Mouse (Mus musculus) embryonic facial prominence, embryonic 14.5 days (tissue): ENCODE measurements around the gene Ampd2. TPM values are rescaled to one million over a fixed set of nuclear protein-coding genes. Genes with fewer than 3 reads are reported as not detected.

Source experiments
- ATAC-seq: fragments of 200-750 bp; cut with Nextera tagmentation; 2 replicates; pipeline ENCODE4 v1.8.0; 2017; ENCODE audit warnings: low read depth, moderate number of reproducible peaks, moderate TSS enrichment
- DNase-seq: peaks from one replicate; pipeline ENCODE4 v3.0.0-alpha.2; 2015; ENCODE audit warnings: low spot score
- H3K27ac ChIP-seq: fragments of 300-500 bp; sonication (generic); replicated peaks from 2 replicates; pipeline ENCODE4 v1.5.1; 2014; ENCODE audit warnings: low read depth, mild to moderate bottlenecking, low read length, moderate library complexity
- H3K27me3 ChIP-seq: fragments of 300-500 bp; sonication (generic); replicated peaks from 2 replicates; pipeline ENCODE4 v1.6.1; 2014; ENCODE audit warnings: low read length; ENCODE audit not compliant: control insufficient read depth, insufficient read depth
- H3K36me3 ChIP-seq: fragments of 300-500 bp; sonication (generic); 2 replicates; pipeline ENCODE4 v1.6.1; 2014; ENCODE audit warnings: low read length, mixed read lengths; ENCODE audit not compliant: control insufficient read depth, insufficient read depth
- H3K4me1 ChIP-seq: fragments of 300-500 bp; sonication (generic); 2 replicates; pipeline ENCODE4 v1.6.1; 2014; ENCODE audit warnings: antibody characterized with exemption, low read length; ENCODE audit not compliant: control insufficient read depth, insufficient read depth
- H3K4me2 ChIP-seq: fragments of 300-500 bp; sonication (generic); 2 replicates; pipeline ENCODE4 v1.6.1; 2014; ENCODE audit warnings: low read depth, mild to moderate bottlenecking, low read length, moderate library complexity, mixed read lengths
- H3K4me3 ChIP-seq: fragments of 300-500 bp; sonication (generic); 2 replicates; pipeline ENCODE4 v1.5.1; 2014; ENCODE audit warnings: low read depth, mild to moderate bottlenecking, low read length
- H3K9ac ChIP-seq: fragments of 300-500 bp; sonication (generic); 2 replicates; pipeline ENCODE4 v1.6.1; 2014; ENCODE audit warnings: low read depth, mild to moderate bottlenecking, low read length, moderate library complexity, mixed read lengths
- H3K9me3 ChIP-seq: fragments of 300-500 bp; sonication (generic); 2 replicates; pipeline ENCODE4 v1.6.1; 2016; ENCODE audit warnings: low read length; ENCODE audit not compliant: control insufficient read depth
- WGBS: fragments of 180-500 bp; shearing (Covaris S2); extraction: QIAGEN DNeasy Blood & Tissue Kit; methylation state at CpG from one replicate; pipeline ENCODE4 v1.1.7; 2014; 5-methylcytosine and 5-hydroxymethylcytosine counted together
- polyA plus RNA-seq: library from polyadenylated mRNA; unstranded; fragments of >200 nt; fragmentation: Nextera tagmentation; extraction: Ambion mirVana; gene quantifications from 2 replicates; pipeline ENCODE4 v1.2.1, GENCODE M21; 2014

Ampd2 gene
- polyA plus RNA-seq, 1 experiment from 2014 or later: 31.6 TPM

- Histone ChIP-seq H3K4me3 (no peak overlapping the region), H3K27me3 (no peaks in the 10 kb centered on the region), H3K36me3 (no peaks in the 10 kb centered on the region), H3K4me1 (peaks cover 11% of the 10 kb centered on the region), H3K27ac (no peak overlapping the region), H3K4me2 (no peak overlapping the region), H3K9ac (no peak overlapping the region), H3K9me3 (no peaks in the 10 kb centered on the region)
- DNase-seq: no peak
- no peak for ATAC-seq
- 85% methylated on average over 2 of the region's 2 CpGs for WGBS
Observed at GRCm38 (mm10) chr3:108046944-108047655, 39.4 kb downstream of the Ampd2 start.

- Histone ChIP-seq H3K4me1 (peaks cover 11% of the 10 kb centered on the region), H3K36me3 (no peaks in the 10 kb centered on the region), H3K9ac (peak within 1 kb of the TSS; percentile 69), H3K27me3 (no peaks in the 10 kb centered on the region), H3K9me3 (no peaks in the 10 kb centered on the region), H3K4me3 (peak within 1 kb of the TSS; percentile 57), H3K4me2 (peak within 1 kb of the TSS; percentile 92), H3K27ac (peak within 1 kb of the TSS; percentile 49)
- ATAC-seq: peak; percentile 96
- WGBS: 6% methylated on average over 27 of the region's 29 CpGs
- peak; percentile 93 for DNase-seq
Observed at GRCm38 (mm10) chr3:108044394-108045140, 41.9 kb downstream of the Ampd2 start, which contains the start of gene Gstm4. Gene Gstm4 (minus strand): TSS chr3:108044894.

- 75% methylated on average over 5 of the region's 5 CpGs for WGBS
- no peak for ATAC-seq
Observed at GRCm38 (mm10) chr3:108033156-108033555, 53.3 kb downstream of the Ampd2 start.

GRCm38 (mm10) chr3:108032113-108032512 is 54.3 kb downstream of the Ampd2 start:
- H3K4me2 ChIP-seq: no peak overlapping the region
- ATAC-seq: no peak

More at GRCm38 (mm10) chr3:108033156-108033555, 53.3 kb downstream of the Ampd2 start:
- no peaks in the 10 kb centered on the region for H3K9me3 ChIP-seq
- no peaks in the 10 kb centered on the region for H3K27me3 ChIP-seq
- no peak overlapping the region for H3K27ac ChIP-seq
- H3K4me2 ChIP-seq: no peak overlapping the region
- no peaks in the 10 kb centered on the region for H3K4me1 ChIP-seq
- H3K36me3 ChIP-seq: no peaks in the 10 kb centered on the region
- DNase-seq: no peak
- H3K9ac ChIP-seq: no peak overlapping the region
- H3K4me3 ChIP-seq: no peak overlapping the region

GRCm38 (mm10) chr3:108028641-108029365 is 57.6 kb downstream of the Ampd2 start:
- DNase-seq (no peak), ATAC-seq (no peak)
- Histone ChIP-seq H3K4me3 (no peak overlapping the region), H3K9me3 (no peaks in the 10 kb centered on the region), H3K4me1 (no peaks in the 10 kb centered on the region), H3K27me3 (no peaks in the 10 kb centered on the region), H3K4me2 (no peak overlapping the region), H3K36me3 (no peaks in the 10 kb centered on the region), H3K27ac (no peak overlapping the region), H3K9ac (no peak overlapping the region)
- WGBS: 80% methylated on average over 4 of the region's 4 CpGs

More at GRCm38 (mm10) chr3:108032113-108032512, 54.3 kb downstream of the Ampd2 start:
- DNase-seq: no peak
- Histone ChIP-seq H3K9ac (no peak overlapping the region), H3K4me1 (no peaks in the 10 kb centered on the region), H3K27me3 (no peaks in the 10 kb centered on the region), H3K9me3 (no peaks in the 10 kb centered on the region), H3K4me3 (no peak overlapping the region), H3K36me3 (no peaks in the 10 kb centered on the region), H3K27ac (no peak overlapping the region)

GRCm38 (mm10) chr3:108026597-108026996 is 59.9 kb downstream of the Ampd2 start:
- 89% methylated on average over 1 of the region's 1 CpGs for WGBS
- H3K9me3 ChIP-seq: no peaks in the 10 kb centered on the region
- H3K36me3 ChIP-seq: no peaks in the 10 kb centered on the region
- no peak overlapping the region for H3K4me2 ChIP-seq
- no peak for ATAC-seq
- no peak for DNase-seq
- H3K9ac ChIP-seq: no peak overlapping the region
- no peaks in the 10 kb centered on the region for H3K27me3 ChIP-seq
- no peak overlapping the region for H3K27ac ChIP-seq
- no peaks in the 10 kb centered on the region for H3K4me1 ChIP-seq
- no peak overlapping the region for H3K4me3 ChIP-seq

GRCm38 (mm10) chr3:108026049-108026448 is 60.4 kb downstream of the Ampd2 start:
- Histone ChIP-seq H3K9me3 (no peaks in the 10 kb centered on the region), H3K4me1 (no peaks in the 10 kb centered on the region), H3K4me3 (no peak overlapping the region), H3K9ac (no peak overlapping the region), H3K36me3 (no peaks in the 10 kb centered on the region), H3K27ac (no peak overlapping the region), H3K27me3 (no peaks in the 10 kb centered on the region), H3K4me2 (no peak overlapping the region)
- DNase-seq (no peak), ATAC-seq (no peak)
- WGBS: 77% methylated on average over 5 of the region's 5 CpGs

GRCm38 (mm10) chr3:108025318-108025717 is 61.1 kb downstream of the Ampd2 start:
- Histone ChIP-seq H3K4me3 (no peak overlapping the region), H3K4me2 (no peak overlapping the region), H3K9me3 (no peaks in the 10 kb centered on the region), H3K27me3 (no peaks in the 10 kb centered on the region), H3K9ac (no peak overlapping the region), H3K27ac (no peak overlapping the region), H3K4me1 (no peaks in the 10 kb centered on the region), H3K36me3 (no peaks in the 10 kb centered on the region)
- WGBS: 88% methylated on average over 4 of the region's 4 CpGs
- DNase-seq (no peak), ATAC-seq (no peak)
